Mouse (Mus musculus): Measurements from ENCODE around the gene Exoc1. TPM values are rescaled to one million over a fixed set of nuclear protein-coding genes. Genes with fewer than 3 reads are reported as not detected.

Gene Exoc1
- 11.7 and 11.8 TPM in 2 replicates for polyA plus RNA-seq (2015; fragmentation: Nextera tagmentation; extraction: Ambion mirVana)

GRCm38 (mm10) chr5:76529040-76529703 lies at the start of gene Exoc1:
Gene Exoc1 (plus strand): TSS chr5:76529311.
- peaks cover 4% of the 10 kb centered on the region; the same call in 1 of the 2 replicates for H3K36me3 ChIP-seq (replicated peaks)
- no peaks in the 10 kb centered on the region for H3K9me3 ChIP-seq (replicated peaks)
- H3K4me1 ChIP-seq (replicated peaks), result peaks cover 13% of the 10 kb centered on the region
- peak within 1 kb of the TSS; percentile 84 for H3K27ac ChIP-seq (replicated peaks)
- H3K4me2 ChIP-seq, result peak within 1 kb of the TSS; percentile 86
- peak; percentile 98 for ATAC-seq (ENCODE audit: insufficient read depth)
- H3K4me3 ChIP-seq (replicated peaks), result peak within 1 kb of the TSS; percentile 97
- under 1% methylated on average over 39 of the region's 39 CpGs for WGBS (ENCODE audit: insufficient replicate concordance)
- peak within 1 kb of the TSS; percentile 78 for H3K9ac ChIP-seq
- no peaks in the 10 kb centered on the region for H3K27me3 ChIP-seq

GRCm38 (mm10) chr5:76483811-76484210 lies 45.3 kb upstream of the Exoc1 start, which contains the start of gene Gm7271:
Gene Gm7271 (plus strand): TSS chr5:76484040.
- H3K36me3 ChIP-seq (replicated peaks), result no peaks in the 10 kb centered on the region
- no peaks in the 10 kb centered on the region for H3K27me3 ChIP-seq
- no peak within 1 kb of the TSS for H3K9ac ChIP-seq
- ATAC-seq (ENCODE audit: insufficient read depth), result no peak
- no peaks in the 10 kb centered on the region for H3K9me3 ChIP-seq (replicated peaks)
- H3K4me3 ChIP-seq (replicated peaks), result no peak within 1 kb of the TSS
- no peak within 1 kb of the TSS for H3K4me2 ChIP-seq
- H3K27ac ChIP-seq (replicated peaks), result no peak within 1 kb of the TSS
- no peaks in the 10 kb centered on the region for H3K4me1 ChIP-seq (replicated peaks)
- WGBS (ENCODE audit: insufficient replicate concordance), result 34% methylated on average over 5 of the region's 5 CpGs

DNA sequence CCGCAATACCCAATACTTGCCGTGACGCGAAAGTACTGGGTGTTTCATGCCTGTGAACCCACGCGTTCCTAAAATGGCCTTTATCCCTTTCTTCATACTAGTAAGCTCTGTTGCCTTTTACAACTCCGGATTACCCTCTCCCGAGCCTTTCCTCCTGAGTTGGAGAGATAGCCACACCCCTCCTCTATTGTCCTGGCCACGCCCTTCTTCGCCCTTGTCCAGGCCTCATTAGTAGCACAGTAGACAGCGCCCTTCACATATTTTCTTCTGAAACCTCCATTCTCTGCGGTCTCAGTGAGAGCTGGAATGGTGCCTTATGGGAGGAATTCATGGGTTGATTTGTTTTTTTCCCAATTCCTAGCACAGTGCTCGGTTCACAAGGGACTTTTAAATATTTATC lies 34.0 kb upstream of the Exoc1 start:
- 64% methylated on average over 13 of the region's 13 CpGs for WGBS (ENCODE audit: insufficient replicate concordance)
- Histone ChIP-seq H3K27ac (replicated peaks) (no peak overlapping the region), H3K36me3 (replicated peaks) (no peaks in the 10 kb centered on the region), H3K4me1 (replicated peaks) (no peaks in the 10 kb centered on the region), H3K9me3 (replicated peaks) (no peaks in the 10 kb centered on the region), H3K4me3 (replicated peaks) (no peak overlapping the region), H3K9ac (no peak overlapping the region), H3K4me2 (no peak overlapping the region), H3K27me3 (no peaks in the 10 kb centered on the region)
- ATAC-seq (ENCODE audit: insufficient read depth), result no peak

DNA sequence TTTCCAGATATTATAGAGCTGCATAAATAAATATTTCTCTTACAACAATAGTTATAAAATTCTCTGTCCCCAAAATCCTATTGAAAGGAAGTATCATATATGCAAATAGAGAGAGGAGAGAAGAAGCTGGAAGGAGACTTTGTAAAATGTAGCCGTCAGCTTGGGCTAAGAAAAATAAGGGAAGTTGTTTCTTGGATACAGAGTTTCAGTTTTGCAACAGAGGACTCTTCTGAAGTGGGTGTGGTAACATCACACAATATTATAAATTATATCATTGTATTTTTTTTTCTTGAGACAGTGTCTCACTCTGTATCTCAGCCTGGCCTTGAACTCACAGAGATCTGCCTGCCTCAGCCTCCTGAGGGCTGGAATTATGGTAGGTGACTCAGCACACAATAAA lies 6.7 kb upstream of the Exoc1 start:
- H3K9me3 ChIP-seq (replicated peaks), result no peaks in the 10 kb centered on the region
- no peak overlapping the region for H3K4me3 ChIP-seq (replicated peaks)
- WGBS (ENCODE audit: insufficient replicate concordance), result 70% methylated on average over 1 of the region's 1 CpGs
- H3K4me1 ChIP-seq (replicated peaks), result no peaks in the 10 kb centered on the region
- no peaks in the 10 kb centered on the region for H3K36me3 ChIP-seq (replicated peaks)
- ATAC-seq (ENCODE audit: insufficient read depth), result no peak
- no peak overlapping the region for H3K9ac ChIP-seq
- H3K4me2 ChIP-seq, result no peak overlapping the region
- H3K27me3 ChIP-seq, result no peaks in the 10 kb centered on the region
- no peak overlapping the region for H3K27ac ChIP-seq (replicated peaks)

- H3K27ac ChIP-seq (replicated peaks), result no peak overlapping the region
- no peak overlapping the region for H3K9ac ChIP-seq
- WGBS (ENCODE audit: insufficient replicate concordance), result 30% methylated on average over 5 of the region's 5 CpGs
These were observed 4.5 kb upstream of the Exoc1 start for GRCm38 (mm10) chr5:76524623-76525022.

DNA sequence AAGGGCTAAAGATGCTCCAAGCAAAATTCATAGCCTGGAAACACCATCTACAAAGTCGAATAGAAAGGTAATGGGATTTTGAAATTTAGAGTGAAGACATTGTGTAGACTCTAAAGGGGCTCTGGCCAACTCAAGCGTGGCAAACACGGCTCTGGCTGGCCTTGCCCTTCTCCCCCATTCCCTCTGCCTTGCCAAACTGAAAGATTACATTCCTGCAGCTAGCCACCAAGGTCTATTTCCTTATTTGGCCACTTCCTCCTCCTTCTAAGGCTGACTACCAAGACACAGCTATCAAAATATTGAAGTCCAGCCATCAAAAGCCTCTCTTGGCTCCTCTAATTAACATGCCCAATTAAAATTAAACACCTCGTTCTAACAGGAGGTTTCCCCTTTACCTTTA lies 4.0 kb upstream of the Exoc1 start:
- H3K4me1 ChIP-seq (replicated peaks), result peaks cover 5% of the 10 kb centered on the region
- no peak overlapping the region for H3K9ac ChIP-seq
- H3K36me3 ChIP-seq (replicated peaks), result no peaks in the 10 kb centered on the region
- no peaks in the 10 kb centered on the region for H3K27me3 ChIP-seq
- H3K4me3 ChIP-seq (replicated peaks), result no peak overlapping the region
- WGBS (ENCODE audit: insufficient replicate concordance), result 28% methylated on average over 4 of the region's 4 CpGs
- ATAC-seq (ENCODE audit: insufficient read depth), result no peak
- no peaks in the 10 kb centered on the region for H3K9me3 ChIP-seq (replicated peaks)
- no peak overlapping the region for H3K27ac ChIP-seq (replicated peaks)
- H3K4me2 ChIP-seq, result no peak overlapping the region

More at GRCm38 (mm10) chr5:76524623-76525022, 4.5 kb upstream of the Exoc1 start:
- Histone ChIP-seq H3K9me3 (replicated peaks) (no peaks in the 10 kb centered on the region), H3K36me3 (replicated peaks) (no peaks in the 10 kb centered on the region), H3K4me3 (replicated peaks) (no peak overlapping the region), H3K4me2 (no peak overlapping the region), H3K27me3 (no peaks in the 10 kb centered on the region), H3K4me1 (replicated peaks) (peaks cover under 1% of the 10 kb centered on the region; the same call in 1 of the 2 replicates)
- no peak for ATAC-seq (ENCODE audit: insufficient read depth)

- H3K9ac ChIP-seq, result no peak overlapping the region
- H3K27ac ChIP-seq (replicated peaks), result no peak overlapping the region
- H3K36me3 ChIP-seq (replicated peaks), result no peaks in the 10 kb centered on the region
- H3K4me1 ChIP-seq (replicated peaks), result peaks cover 13% of the 10 kb centered on the region
- 33% methylated on average over 2 of the region's 2 CpGs for WGBS (ENCODE audit: insufficient replicate concordance)
- no peaks in the 10 kb centered on the region for H3K9me3 ChIP-seq (replicated peaks)
- ATAC-seq (ENCODE audit: insufficient read depth), result no peak
- no peak overlapping the region for H3K4me3 ChIP-seq (replicated peaks)
- H3K27me3 ChIP-seq, result no peaks in the 10 kb centered on the region
- H3K4me2 ChIP-seq, result no peak overlapping the region
These were observed 3.3 kb upstream of the Exoc1 start for GRCm38 (mm10) chr5:76525829-76526228.

DNA sequence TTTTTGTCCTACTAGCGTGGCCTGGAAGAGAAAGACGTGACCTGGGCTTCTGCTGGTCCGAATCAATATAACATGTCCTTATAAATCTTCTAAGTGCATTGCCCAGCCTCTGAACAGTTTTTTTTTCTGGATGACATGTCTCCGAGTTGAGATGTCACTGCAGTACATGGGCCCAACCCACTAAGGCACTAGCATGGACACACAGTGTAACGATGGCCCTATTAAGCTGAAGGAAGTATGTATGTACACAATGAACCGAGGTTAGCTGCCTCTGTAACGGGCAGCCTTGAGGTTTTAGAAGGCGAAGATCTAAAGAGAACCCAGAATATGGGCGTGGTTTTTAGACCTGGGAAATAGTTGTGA lies 574 bp downstream of the Exoc1 start:
- peaks cover 13% of the 10 kb centered on the region for H3K4me1 ChIP-seq (replicated peaks)
- H3K27me3 ChIP-seq, result no peaks in the 10 kb centered on the region
- WGBS (ENCODE audit: insufficient replicate concordance), result 4% methylated on average over 9 of the region's 9 CpGs
- no peaks in the 10 kb centered on the region for H3K9me3 ChIP-seq (replicated peaks)
- peak overlapping the region; percentile 78 for H3K9ac ChIP-seq
- peaks cover 4% of the 10 kb centered on the region; the same call in 1 of the 2 replicates for H3K36me3 ChIP-seq (replicated peaks)
- ATAC-seq (ENCODE audit: insufficient read depth), result peak; percentile 23; the same call in 1 of the 2 replicates
- peak overlapping the region; percentile 97 for H3K4me3 ChIP-seq (replicated peaks)
- peak overlapping the region; percentile 84 for H3K27ac ChIP-seq (replicated peaks)
- peak overlapping the region; percentile 86 for H3K4me2 ChIP-seq

- 68% methylated on average over 6 of the region's 6 CpGs for WGBS (ENCODE audit: insufficient replicate concordance)
- H3K4me2 ChIP-seq, result no peak overlapping the region
- ATAC-seq (ENCODE audit: insufficient read depth), result no peak
- no peak overlapping the region for H3K27ac ChIP-seq (replicated peaks)
- H3K9ac ChIP-seq, result no peak overlapping the region; the same call in 1 of the 2 replicates
- peaks cover 31% of the 10 kb centered on the region for H3K36me3 ChIP-seq (replicated peaks)
- H3K4me3 ChIP-seq (replicated peaks), result no peak overlapping the region
- H3K4me1 ChIP-seq (replicated peaks), result peaks cover 13% of the 10 kb centered on the region
- H3K27me3 ChIP-seq, result no peaks in the 10 kb centered on the region
- no peaks in the 10 kb centered on the region for H3K9me3 ChIP-seq (replicated peaks)
These were observed 4.1 kb downstream of the Exoc1 start for GRCm38 (mm10) chr5:76533186-76533585.

- H3K4me2 ChIP-seq, result no peak overlapping the region
- no peak overlapping the region for H3K4me3 ChIP-seq (replicated peaks)
- H3K9ac ChIP-seq, result no peak overlapping the region
- no peak for ATAC-seq (ENCODE audit: insufficient read depth)
- H3K9me3 ChIP-seq (replicated peaks), result no peaks in the 10 kb centered on the region
- H3K27me3 ChIP-seq, result no peaks in the 10 kb centered on the region
- H3K4me1 ChIP-seq (replicated peaks), result no peaks in the 10 kb centered on the region
- peaks cover 48% of the 10 kb centered on the region for H3K36me3 ChIP-seq (replicated peaks)
- 68% methylated on average over 1 of the region's 1 CpGs for WGBS (ENCODE audit: insufficient replicate concordance)
- no peak overlapping the region for H3K27ac ChIP-seq (replicated peaks)
These were observed 7.1 kb downstream of the Exoc1 start for GRCm38 (mm10) chr5:76536231-76536630.

GRCm38 (mm10) chr5:76537578-76537977 lies 8.5 kb downstream of the Exoc1 start:
- WGBS (ENCODE audit: insufficient replicate concordance), result 82% methylated on average over 10 of the region's 10 CpGs
- Histone ChIP-seq H3K27me3 (no peaks in the 10 kb centered on the region), H3K4me2 (no peak overlapping the region), H3K4me1 (replicated peaks) (no peaks in the 10 kb centered on the region), H3K9ac (no peak overlapping the region), H3K9me3 (replicated peaks) (no peaks in the 10 kb centered on the region), H3K4me3 (replicated peaks) (no peak overlapping the region), H3K36me3 (replicated peaks) (peaks cover 58% of the 10 kb centered on the region), H3K27ac (replicated peaks) (no peak overlapping the region)
- ATAC-seq (ENCODE audit: insufficient read depth), result no peak

DNA sequence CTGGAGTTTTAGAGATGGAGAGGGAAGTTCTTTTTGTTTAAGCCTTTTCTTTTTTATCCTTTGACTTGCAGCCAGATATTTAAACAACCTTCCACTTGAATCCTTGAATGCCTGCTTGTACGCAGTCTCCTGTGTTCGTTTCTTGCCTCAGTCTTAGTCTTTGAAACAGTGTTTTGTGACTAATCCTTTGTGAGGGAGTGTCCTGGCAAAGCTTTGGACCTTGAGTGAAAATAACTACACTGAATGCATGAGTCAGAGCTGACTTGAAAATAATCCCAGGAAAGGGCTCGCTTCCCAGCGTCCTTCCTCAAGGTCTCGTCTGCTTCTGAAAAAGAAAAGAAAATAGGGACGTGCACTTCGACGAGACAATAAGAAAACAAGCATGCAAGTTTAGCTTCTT lies 11.1 kb downstream of the Exoc1 start:
- no peak overlapping the region for H3K4me3 ChIP-seq (replicated peaks)
- H3K9me3 ChIP-seq (replicated peaks), result no peaks in the 10 kb centered on the region
- H3K36me3 ChIP-seq (replicated peaks), result peaks cover 76% of the 10 kb centered on the region
- WGBS (ENCODE audit: insufficient replicate concordance), result 78% methylated on average over 8 of the region's 8 CpGs
- no peaks in the 10 kb centered on the region for H3K4me1 ChIP-seq (replicated peaks)
- no peak for ATAC-seq (ENCODE audit: insufficient read depth)
- no peak overlapping the region for H3K4me2 ChIP-seq
- H3K9ac ChIP-seq, result no peak overlapping the region
- H3K27ac ChIP-seq (replicated peaks), result no peak overlapping the region
- no peaks in the 10 kb centered on the region for H3K27me3 ChIP-seq

All from liver, embryonic 15.5 days (tissue).